Mouse (Mus musculus) thymus, postnatal 36 days (tissue): ENCODE measurements around the gene Gm49358.

Experiments used
- DNase-seq, 2 experiments: peaks; one replicate each; pipeline ENCODE4 v3.0.0; 2022; ENCODE audit warnings: mixed read lengths in 2 of 2

The Gm49358 gene

GRCm38 (mm10) chr10:86814292-86815131 lies 50.7 kb downstream of the Gm49358 start:
- DNase-seq: no peak

DNA sequence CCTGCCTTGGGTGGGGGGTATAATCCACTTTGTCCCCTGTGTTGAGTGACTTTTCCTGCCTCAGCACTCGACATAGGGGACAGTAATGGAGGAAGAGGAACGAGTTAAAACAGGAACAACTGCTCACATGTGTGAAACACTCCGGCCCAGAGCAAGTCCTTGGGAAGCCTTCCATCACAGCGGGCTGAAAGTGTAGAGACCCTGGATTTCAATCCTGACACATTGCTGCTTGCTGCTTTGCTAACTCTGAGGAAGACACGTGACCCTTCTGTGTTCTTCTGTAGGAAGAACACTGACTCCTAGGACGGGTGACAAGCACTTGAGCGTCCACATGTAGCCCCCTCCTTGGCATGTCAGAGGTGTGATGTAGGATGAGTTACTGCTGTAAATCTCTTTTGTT lies 51.4 kb downstream of the Gm49358 start:
- no peak for DNase-seq

- DNase-seq: no peak
Observed at GRCm38 (mm10) chr10:86819649-86820165, 55.9 kb downstream of the Gm49358 start.

- no peak for DNase-seq
Observed at GRCm38 (mm10) chr10:86821014-86821413, 57.2 kb downstream of the Gm49358 start.

GRCm38 (mm10) chr10:86824093-86824492 lies 60.3 kb downstream of the Gm49358 start:
- no peak for DNase-seq

GRCm38 (mm10) chr10:86824871-86825270 lies 61.1 kb downstream of the Gm49358 start:
- no peak for DNase-seq

DNA sequence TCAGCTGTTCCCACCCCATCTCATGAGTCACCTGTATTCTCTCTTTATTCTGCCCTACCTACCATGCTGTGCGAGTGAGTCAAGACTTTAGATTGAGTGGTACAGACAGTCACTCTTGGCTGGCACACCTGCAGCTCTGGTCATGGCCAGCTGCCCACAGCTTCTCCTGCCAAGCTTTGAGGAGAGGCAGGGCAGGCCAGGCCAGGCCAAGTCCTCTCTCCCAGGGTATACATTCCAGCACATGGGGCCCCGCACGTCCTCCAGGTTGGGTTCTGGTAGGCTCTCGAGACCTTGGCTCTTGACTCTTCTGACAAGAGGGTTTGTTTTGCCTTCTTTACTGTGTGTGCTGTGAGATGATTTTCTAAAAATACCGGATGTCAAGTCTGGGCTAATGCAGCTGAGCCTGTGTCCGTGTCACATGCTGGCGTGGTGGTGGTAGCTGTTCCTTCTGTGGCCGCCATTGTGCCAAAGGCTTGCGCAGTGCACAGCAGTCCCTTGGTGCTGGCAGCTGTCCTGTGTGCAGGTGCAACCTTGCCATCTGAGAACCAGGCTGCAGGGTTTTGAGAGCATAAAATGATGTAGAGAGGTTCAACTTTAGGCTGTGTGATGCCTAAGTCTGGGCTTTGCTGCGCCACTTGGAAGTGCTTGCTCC lies 62.2 kb downstream of the Gm49358 start:
- DNase-seq: no peak

- DNase-seq: no peak
Observed at GRCm38 (mm10) chr10:86826929-86827328, 63.2 kb downstream of the Gm49358 start.

DNA sequence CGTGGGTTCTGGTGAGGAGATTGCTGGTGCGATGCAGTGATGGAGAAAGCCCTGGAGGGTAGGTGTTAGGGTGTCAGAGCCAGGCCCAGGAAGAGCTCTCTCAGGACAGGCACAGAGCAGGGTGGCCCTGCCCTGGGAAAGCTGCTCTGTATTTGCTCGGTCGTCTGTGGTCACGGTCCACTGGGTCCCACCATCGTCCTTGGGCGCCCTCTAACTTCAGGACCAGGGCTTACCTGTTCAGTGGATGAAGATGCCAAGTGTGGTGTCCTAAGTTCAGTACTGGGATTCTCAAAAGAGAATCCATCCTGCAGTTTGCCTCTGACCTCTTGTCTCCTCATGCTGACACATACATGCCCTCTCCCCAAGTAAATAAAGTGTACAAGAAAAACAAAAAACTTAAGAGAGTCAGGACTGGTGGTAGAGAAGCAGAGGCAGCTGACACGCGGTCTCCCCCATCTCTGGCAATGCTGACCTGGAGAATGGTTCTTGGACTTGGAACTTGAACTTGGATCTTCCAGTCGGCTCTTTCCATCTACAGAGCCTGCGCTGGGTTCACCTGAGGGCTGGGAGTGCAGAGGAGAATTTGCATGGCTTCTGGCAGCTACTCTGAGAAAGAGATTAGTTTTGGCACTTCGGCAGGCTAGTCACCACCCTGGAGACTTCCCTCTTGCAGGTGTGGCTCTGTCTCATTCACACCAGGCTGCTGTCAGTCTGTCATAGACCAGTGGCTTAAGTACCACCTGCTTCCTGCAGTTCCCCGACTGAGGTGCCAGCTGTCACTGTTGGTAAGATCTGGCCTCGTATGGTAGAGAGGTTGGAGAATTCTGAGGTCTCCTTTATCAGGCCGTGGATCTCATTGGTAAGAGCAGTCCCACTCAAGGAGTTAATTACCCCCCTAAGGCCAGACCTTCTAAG lies 64.7 kb downstream of the Gm49358 start:
- DNase-seq: peak in 1 of 2 experiments; percentile 22

DNA sequence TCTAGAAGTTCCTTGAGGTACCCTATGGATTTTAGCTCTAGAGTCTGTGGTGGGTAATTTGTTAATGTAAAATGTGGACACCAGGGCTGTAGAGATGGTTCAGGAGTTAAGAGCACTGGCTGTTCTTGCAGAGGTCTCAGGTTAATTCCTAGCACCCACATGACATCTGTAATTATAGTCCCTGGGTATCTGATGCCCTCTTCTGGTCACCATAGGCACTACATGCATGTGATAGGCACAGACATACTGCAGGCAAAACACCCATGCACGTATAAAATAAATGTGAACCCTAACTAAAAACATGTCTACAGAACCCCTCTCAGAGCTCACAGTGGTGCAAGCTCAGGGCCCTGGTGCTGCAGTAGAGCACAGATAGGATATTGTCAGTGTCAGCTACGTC lies 65.7 kb downstream of the Gm49358 start:
- no peak for DNase-seq

DNA sequence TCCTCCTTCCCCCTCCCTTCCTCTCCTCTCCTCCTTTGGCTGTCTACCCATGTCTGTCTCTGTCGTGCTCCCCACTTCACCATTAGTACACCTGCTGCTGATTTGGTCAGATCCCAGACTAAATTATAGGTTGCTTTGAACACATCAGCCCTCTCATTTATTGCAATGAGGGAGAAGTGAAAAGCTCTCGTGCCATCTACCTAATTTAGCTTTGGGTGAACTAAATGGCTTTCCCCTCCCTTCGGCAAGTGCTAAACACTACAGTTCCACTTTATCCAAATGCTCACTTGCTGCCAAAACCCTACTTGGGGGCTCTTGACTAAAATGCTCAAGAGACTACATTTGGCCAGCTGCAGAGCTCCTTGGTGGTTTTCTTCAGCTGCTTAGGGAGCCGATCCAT lies 73.0 kb downstream of the Gm49358 start:
- no peak for DNase-seq

- DNase-seq: no peak
Observed at GRCm38 (mm10) chr10:86838827-86839226, 75.1 kb downstream of the Gm49358 start.

DNA sequence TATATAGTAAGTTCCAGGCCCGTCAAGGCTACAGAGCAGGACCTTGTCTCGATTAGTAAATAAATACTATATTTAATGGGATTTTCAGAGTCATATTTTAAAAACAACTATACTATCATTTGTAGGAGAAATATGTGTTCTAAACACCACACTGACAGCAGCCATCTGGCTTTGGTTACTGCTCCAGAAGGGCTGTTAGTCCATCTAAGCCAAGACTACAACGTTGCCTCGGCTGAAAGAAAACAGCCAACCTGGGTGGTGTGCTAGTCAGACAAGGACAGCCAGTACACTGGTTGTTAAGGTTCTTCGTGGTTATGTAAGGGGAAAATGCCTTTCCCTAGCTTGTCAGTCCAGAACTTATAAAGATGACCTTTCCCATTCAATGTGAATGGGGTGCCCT lies 78.9 kb downstream of the Gm49358 start:
- no peak for DNase-seq

DNA sequence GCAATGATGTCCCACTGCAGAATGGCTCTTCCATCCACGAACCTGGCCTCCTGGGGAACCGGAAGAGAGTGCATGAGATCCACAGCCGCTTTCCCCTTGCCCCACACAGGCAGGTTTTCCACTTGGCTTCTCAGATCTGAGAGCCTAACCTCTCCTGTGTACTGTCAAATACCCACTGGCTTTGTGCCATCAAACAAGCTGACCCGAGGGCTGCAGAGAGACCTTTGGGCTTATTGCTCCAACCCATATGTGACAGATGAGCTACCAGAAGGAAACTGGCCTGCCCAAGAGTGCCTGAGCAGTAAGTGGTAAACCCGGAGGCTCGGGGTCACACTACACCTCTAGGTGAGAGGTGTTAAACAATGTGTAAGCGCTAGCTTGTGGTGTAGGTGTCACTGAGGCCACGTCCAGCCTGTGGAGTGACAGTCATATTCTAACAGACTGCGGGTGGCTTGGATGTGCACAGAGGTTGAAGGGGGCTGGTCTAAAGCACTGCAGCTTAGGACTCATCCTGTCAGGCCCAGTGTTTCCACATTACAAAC lies 83.2 kb downstream of the Gm49358 start:
- DNase-seq: no peak

- DNase-seq: no peak
Observed at GRCm38 (mm10) chr10:86849087-86849486, 85.3 kb downstream of the Gm49358 start.

DNA sequence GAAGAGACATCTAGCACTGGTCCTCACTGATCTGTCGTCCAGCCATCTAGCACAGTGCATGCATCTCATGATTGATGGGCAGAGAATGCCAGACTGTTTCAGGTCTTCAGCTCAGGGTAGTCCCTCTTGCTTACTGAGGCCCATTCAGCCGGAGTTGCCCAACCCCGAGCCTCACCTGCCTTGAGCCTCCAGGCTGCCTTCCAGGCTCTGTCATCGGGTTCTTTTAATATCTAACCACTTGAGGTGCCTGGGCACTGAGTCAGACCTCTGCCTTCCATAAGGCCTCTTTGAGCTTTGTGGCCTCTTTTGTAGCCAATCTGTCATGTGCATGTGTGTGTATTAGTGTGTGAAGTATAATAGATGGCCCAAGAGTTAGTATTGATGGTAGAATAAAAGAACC lies 85.7 kb downstream of the Gm49358 start:
- no peak for DNase-seq

- no peak for DNase-seq
Observed at GRCm38 (mm10) chr10:86852160-86852559, 88.4 kb downstream of the Gm49358 start.

DNA sequence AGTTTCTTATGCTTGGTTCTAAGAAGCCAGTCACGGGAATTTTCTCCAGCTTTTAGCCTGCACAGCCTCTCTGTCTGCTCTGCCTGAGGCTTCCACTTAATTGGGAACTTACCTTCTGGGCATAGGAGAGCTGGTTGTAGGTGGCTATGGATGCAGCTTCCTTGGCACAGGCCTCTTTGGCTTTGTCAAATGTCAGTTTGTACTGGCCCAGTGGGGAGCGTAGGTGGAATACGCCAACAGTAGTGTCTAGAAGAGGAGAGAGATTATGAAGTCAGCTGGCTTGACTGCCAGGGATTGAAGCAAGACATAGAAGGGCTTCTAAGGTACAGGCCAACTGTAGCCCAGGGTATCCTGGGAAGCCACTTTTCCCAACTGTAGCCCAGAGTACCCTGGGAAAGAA lies 89.7 kb downstream of the Gm49358 start:
- DNase-seq: no peak

DNA sequence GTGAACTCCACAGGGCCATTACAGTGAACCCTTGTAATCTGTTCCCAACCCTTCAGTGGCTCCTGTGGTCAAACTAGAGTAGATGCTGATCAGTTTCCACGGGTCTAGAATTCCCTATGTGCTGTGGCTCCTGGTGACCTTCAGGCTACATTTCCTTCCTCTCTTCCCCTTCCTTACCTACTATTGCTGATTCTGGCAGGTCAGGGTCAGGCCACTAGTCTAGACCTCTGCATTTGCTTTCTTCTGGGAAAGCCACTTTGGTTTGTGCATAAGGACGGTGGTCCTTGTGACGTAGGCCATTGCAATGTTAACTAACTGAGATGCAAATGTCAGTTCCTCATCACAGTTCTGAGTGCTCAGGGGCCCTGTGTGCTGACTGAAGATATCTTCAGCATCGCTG lies 96.6 kb downstream of the Gm49358 start:
- no peak for DNase-seq

DNA sequence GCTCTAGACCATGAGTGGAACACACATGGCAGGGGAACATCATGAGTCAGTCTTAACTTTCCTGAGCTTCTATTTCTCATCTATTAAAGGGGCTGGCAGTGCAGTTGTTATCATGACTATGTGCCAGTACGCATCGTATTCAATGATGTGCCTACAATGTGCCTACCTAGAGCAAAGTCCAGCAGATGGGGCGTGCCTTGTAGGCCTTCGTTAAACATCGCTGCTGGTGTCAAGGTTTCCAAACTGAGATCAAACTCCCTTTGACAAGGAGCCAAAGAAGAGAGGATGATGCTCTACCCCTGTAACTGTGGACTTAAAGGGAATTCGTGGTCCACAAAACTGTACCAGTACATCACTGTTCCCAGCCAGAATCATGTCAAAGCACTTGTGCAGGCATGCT lies 98.7 kb downstream of the Gm49358 start:
- DNase-seq: no peak

DNA sequence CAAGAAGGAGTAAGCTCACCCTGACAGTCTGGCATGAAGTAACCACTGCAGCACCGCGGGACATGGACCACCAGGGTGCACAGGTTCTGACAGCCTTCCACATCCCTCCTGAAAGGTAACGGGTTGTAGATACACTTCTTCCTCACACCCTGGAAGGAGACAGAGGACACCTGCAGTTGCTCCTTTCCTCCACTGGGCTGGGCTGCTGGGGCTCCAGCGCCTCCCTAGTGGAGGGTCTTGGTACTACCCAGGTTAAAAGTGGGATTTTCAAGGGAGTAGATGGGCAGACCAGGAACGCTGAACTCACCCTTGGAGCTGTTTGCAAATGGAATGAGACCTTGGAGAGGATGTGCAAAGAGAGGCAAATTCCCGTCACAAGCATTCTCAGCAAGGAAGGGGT lies 99.7 kb downstream of the Gm49358 start:
- no peak for DNase-seq

DNA sequence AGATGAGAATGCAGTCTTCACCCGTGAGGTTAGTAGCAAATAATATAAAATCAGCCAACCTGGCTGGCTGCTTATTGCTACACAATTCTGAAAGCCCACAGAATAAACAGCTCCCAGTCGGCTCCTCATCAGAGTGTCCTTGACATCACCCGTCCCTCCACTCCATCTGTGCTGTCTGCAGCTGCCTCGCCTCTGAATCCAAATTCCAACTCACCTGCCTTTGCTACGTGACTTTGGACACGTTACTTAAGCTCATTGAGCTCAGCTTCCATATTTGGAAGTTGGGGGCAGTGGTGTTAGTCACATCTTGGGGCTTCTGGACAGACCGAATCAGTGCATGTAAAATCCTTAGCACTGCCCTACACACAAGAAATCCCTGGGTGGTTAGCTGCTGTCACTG lies 108.3 kb downstream of the Gm49358 start:
- DNase-seq: no peak

- DNase-seq: no peak
Observed at GRCm38 (mm10) chr10:86872591-86872990, 108.8 kb downstream of the Gm49358 start.
